Mouse (Mus musculus) urinary bladder, adult 2 months (tissue): ENCODE results near the gene Rfx5. TPM values are rescaled to one million over a fixed set of nuclear protein-coding genes. Genes with fewer than 3 reads are reported as not detected.
"Not testable (repeated sequence)": the region's sequence is repeated elsewhere in the genome, so short reads cannot be mapped to it uniquely, and the experiment has no call there.

ENCODE experiments used
- DNase-seq: peaks from one replicate; pipeline ENCODE4 v3.0.0; 2022; ENCODE audit warnings: low spot score
- polyA plus RNA-seq: library from polyadenylated mRNA; depleted of rRNA; stranded (reverse); fragments of >200 nt; gene quantifications from 2 replicates; pipeline ENCODE4 v1.2.3, GENCODE M21; 2012; rRNA removed

The Rfx5 gene
- 22.7 and 23.4 TPM in 2 replicates for polyA plus RNA-seq

DNA sequence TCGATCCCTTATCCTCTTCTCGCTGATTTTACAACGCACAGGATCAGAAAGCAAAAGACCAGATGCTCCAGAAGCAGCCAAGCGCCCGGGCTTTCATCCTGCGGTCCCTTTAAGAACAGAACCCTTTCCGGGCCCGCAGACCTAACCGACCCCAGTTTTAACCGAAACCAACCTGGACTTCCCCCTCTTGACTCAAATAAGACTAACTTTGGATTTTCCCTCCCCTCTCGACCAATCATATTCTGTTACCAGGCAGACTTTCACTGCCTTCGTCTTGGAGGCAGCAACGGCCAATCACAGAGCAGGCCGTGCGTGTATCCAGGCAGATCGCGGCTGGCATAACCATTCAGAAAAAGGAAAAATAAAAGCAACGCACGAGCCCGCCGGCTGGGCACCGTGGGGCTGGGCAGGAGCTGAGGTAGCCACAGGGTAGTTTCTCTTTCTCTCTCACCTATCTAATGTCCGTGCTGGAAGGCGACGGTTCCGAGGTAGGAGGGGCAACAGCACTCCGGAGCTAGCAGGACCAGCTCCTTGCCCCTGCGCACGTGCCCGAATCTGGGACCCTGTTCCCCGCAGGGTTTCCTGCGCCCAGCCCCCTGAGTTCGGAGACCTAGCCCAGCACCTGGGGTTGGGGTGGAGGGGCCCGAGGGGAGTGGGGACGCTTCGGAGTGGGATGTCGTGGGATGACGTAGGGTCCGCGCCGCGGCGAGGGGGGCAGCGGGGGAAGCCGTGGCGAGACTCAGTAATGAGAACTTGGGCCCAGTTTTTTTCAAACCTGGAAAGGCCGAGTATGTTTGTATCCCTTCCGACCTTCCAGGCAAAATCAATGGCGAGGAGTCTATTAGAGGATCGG lies at the start of gene Rfx5:
Gene Rfx5, plus strand, starts transcription at position 312 of the 853 bp plus-strand sequence.
- peak; percentile 71 for DNase-seq

DNA sequence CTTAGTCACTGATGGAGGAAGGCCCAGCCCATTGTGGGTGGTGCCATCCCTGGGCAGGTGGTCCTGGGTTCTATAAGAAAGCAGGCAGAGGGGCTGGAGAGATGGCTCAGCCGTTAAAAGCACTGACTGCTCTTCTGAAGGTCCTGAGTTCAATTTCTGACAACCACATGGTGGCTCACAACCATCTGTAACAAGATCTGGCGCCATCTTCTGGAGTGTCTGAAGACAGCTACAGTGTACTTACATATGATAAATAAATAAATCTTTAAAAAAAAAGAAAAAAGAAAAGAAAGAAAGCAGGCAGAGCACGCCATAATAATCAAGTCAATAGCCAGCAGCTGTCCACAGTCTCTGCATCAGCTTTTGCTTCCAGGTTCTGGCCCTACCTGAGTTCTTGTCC lies 49.1 kb upstream of the Rfx5 start:
- DNase-seq, result not testable (repeated sequence)

DNA sequence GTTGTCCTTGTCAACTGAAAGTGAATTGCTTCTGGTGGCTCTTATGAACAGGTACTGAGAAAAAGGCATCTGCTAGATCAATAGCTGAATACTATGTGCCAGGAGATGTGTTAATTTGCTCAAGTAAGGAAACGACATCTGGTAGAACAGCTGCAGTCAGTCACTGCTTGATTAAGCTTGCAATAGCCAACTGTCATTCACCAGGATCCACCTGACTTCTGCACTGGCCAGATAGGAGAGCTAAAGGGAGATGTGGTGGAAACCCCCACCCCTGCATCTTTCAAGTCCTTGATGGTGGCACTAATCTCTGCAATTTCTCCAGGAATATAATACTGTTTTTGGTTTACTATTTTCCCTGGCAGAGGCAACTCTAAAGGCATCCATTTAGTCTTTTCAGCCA lies 47.4 kb upstream of the Rfx5 start:
- DNase-seq, result no peak

DNA sequence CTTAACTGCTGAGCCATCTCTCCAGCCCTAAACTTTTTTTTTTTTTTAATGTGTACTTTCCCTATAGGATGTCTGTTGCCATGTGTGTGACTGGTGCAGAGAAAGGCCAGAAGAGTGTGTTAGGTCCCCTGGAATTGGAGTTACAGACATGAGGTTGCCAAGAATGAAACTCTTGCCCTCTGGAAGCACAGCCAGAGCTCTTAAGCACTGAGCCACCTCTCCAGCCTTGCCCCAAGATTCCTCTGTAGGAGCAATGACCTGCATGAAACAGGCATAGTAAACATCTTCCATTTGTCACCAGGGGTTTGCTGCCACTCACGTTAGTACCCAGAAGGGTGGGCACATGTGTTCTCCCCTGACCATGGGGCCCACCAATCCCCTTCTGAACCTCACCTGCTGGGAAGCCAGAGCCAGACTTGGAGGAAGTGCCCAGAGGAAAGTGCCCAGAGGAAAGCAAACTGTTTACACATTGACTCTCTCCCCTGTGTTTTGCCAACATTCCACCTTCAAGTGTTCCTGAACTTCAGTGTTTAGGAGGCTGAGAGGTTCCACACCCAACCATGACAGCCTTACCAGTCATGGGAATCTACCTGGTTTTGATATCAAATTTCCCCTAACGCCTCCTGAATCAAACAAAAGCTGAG lies 42.7 kb upstream of the Rfx5 start:
- DNase-seq, result no peak

DNA sequence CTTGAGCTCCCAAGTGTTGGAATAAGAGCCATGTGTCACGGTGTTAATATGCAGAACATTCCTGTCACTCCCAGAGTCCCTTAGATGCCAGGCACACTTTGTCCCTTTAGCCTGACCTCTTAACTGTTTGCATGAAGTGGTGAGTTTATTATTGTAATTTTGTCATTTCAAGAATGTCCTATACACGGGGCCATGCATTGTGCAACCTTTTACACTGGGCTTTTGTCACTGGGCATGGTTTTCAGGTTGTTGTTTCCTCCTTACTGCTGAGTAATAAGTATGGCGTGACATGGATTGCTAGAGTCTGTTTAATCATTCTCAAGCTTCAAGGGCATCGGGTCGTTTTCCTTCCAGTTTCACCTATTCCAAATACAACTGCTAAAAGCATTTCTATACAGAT lies 40.1 kb upstream of the Rfx5 start:
- no peak for DNase-seq

DNA sequence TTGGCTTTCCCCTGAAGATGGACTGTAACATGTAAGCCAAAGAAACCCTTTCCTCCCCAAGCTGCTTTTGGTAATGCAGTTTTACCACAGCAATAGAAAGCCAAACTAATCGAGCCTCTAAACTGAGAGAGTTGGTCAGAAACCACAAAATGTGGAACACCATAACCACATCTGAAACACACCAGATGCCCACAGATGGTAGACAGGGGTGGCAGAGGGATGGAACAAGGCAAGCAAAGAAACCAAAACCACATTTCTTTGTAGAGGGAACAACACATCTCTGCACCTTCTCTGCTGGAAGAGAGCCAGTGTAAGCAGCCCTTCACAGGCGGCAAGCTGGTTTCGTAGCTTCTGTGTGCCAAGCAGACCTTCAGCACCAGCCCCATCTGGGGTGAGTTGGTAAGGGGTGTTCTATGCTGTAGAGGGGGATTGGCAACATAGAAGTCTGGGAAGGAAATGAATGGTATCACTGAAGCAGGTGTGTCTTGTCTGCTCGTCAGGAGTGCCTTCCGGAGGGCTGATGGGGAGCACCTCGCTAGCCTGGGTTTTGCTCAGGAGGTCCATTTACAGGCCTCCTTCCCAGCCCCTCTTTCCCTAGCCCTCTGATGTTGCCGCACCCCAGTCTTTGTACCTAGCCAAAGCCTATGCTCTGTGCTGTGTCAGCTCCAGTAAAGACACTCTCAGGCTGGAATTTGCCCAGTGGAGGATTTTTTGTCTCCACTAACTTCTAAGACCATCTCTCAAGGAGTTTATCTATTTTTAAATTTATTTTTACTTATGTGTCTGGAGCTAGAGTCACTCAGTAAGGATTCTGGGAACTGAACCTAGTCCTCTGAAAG lies 37.8 kb upstream of the Rfx5 start:
- DNase-seq, result no peak

DNA sequence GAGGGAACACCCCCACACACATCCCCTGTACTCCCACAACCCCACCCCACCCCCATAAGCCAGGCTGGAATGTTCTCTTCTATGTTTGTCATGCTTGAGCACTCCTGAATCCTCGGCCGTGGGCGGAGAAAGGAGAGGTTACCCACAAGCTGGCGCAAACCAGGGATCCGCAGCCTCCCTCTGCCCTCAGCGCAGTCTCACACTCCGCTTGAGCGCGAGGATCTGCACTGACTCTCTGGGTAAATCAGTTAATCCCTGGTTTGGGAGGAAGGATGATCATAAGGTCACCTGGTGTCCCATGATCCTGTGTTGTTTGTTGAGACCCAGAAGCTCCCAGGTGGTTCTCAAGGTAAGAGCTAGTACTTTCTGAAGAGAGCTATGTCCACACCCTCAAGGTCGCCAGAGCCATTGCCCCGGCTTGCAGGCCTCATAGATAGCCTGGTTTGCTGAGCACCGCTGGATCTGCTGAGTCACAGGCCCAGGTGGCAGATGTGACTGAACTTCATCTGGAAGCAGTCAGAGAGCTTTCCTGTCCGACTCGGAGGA lies 36.0 kb upstream of the Rfx5 start:
- DNase-seq, result no peak

DNA sequence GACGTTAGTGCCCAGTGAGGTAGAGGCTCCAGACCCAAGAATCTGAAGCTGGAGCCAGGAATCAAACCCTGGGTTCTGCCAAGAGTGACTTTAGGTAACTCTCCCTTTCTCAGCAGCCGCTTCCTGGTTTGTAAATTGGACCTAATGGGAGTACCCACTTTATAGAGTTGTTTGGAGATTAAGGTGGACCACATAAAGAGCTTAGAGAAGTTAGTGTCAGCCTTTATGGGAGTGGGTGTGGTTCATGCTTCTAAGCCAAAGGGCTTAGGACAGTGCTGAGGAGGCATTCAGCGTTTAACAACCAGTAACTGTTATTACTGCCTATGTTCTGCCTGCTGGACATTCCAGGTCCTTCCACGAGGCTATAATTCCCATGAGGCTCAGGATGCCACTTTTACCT lies 35.0 kb upstream of the Rfx5 start:
- DNase-seq, result no peak

DNA sequence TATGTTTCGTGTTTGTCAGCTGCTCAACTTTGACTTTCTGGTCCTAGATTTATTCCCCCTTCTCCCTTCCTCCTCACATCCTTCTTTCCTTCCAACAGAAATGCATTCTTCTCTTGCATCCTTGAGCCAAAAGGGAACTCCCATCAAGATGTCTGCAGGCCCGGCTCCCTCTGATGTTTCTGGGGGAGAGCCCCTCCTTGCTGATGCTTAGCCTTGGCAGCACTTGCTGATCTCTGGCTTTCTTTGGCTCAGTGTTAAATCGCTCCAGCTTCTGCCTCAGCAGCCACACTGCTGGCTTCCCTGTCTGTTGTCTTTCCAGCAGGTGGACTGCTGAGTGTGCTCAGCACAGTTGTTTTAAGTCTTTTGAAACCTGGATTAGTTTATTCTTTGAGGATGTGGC lies 32.8 kb upstream of the Rfx5 start:
- no peak for DNase-seq

DNA sequence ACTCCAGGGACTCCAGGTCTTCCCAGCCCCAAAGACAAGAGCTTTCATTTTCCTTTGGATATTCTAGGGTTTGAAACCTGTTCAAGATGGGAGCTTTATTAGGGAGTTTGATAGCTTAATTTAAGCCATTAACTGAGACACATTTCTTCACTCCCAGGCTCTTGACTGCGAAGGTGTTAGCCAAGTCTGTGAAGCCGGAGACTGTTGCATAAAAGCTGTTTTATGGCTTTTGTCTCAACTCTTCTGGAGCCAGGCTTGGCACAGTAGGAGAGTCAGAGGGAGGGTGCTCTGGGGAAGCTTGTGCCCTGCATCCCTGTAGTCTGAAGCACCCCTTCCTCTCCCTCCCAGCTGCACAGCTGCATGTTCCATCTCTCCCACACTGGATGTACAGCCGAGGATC lies 31.5 kb upstream of the Rfx5 start:
- DNase-seq, result no peak

DNA sequence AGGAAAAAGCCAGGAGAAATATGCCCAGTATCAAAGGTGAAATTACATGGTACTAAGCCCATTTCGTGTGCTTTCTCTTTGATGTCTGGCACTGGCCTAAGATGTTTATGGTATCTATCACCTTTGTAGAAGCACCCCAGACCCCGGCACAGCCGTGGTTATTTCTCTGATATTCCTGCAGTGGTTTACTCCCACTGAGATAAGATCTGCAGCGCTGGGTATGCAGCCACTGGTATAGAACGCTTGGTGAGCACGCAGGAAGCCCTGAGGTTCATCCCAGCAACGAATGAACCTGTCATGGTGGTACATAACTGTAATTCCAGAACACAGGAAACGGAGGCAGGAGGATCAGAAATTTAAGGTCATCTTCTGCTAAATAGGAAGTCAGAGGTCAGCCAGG lies 29.2 kb upstream of the Rfx5 start:
- no peak for DNase-seq

DNA sequence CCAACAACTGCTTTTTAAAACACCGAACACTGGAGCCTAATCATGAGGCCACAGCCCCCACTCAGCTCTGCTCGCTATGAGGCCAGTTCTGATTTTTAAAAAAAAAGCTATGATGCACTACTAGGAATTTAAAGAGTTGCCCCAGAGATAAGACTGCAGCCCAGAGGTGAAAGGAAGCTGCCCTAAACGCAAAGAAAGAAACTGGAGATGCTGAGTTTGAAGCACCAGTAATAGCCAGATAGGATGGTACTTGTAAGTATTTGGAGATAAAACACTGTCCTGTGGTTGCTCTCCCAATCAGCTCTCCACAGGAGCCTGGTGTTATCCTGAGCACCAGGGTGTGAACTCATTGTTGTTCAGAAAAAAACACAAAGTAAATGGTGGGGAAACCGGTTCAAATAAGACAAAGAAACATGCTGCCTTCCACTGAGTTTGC lies 27.6 kb upstream of the Rfx5 start:
- DNase-seq, result not testable (repeated sequence)

DNA sequence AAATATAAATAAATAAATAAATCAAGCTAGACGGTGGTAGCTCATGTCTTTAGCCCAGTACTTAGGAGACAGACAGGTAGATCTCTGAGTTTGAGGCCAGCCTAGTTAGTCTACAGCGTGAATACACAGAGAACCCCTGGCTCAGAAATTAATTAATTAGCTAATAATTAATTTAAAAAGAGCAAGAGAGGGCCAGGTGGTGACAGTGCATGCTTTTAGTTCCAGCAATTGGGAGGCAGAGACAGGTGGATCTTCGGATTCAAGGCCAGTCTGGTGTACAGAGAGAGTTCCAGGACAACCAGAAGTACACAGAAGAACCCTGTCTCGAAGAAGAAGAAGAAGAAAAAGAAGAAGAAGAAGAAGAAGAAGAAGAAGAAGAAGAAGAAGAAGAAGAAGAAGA lies 24.9 kb upstream of the Rfx5 start:
- not testable (repeated sequence) for DNase-seq

DNA sequence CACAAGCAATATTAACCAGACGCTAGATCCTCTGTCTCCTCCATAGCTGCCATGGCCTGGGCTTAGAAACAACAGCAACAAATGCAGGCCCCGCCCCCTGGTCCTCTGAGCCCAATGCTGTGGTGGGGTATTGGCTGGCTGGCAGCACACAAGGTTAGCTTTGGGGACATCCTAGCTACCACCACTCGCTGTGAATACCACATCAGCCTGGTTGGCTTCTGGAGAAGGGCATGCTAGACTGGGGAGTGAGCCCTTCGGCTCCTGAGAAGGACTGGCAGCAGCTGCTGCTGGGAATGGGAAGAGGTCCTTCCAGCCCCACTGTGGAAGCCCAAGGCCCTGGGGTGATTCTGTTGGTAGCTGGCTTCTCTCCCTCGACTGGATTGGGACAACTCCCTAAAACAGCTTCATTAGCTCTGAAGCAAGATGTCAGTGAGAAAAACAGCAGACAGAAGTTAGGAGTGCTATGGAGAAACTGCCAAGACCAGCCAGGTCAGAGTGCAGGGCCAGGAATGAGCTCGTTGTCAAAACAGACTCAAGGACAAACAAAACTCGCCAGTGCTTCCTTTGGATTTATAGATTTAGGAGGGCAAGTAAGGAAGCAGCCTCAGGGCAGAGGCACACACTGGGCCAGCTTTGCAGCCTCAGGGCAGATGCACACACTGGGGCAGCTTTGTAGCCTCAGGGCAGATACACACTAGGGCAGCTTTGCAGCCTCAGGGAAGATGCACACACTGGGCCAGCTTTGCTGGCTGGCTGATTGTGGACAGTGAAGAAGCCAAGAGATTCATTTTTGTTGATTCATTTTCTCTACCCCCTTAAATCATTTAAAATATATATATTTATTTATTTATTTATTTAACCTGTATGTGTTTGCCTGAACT lies 23.2 kb upstream of the Rfx5 start:
- DNase-seq, result not testable (repeated sequence)

DNA sequence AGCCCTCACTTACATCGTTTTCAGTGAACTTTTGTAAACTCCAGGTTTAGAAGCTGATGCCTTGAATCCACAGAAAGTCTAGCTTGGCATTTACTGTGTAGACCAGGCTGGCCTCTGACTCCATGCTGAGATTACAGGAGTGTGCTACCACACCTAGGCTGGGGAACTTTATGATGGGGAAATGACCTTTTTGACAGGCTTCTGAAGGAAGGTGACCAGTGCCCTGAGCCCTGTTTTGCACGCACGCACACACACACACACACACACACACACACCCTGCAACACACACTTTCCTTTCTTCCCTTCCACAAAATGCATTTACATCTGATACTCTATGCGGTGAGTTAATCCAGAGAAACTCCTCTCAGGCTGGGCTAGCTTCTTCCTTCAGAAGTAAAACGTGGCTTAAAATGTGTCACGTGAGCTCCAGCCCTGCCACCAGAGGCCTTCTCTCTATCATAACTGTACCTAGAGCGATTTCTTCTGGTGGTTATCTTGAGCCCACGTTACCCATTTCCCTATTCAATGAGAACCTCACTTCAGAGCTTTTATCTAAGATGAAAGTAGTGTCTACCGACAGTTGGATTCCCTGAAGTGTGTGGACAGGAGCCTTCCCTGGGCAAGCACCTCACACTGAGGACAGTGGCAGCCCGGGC lies 22.3 kb upstream of the Rfx5 start:
- DNase-seq, result not testable (repeated sequence)

DNA sequence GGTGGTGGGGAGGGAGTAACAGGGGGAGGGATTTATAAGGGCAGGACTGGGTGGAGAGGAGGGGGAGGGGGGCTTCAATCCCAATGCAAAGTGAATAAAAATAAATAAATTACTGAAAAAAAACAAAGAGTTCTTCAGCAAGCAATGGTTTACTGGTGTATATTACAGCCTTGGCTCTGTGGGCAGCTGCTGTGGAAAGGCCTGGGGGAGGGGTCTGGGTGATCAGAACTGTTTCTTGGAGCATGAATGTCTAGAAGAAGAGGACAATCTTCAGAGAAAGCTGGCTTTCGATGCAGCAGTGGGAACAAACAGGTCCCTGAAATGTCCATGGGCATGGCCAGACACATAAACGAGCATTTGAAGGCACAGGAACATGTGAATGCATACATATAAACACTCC lies 21.6 kb upstream of the Rfx5 start:
- DNase-seq, result not testable (repeated sequence)

DNA sequence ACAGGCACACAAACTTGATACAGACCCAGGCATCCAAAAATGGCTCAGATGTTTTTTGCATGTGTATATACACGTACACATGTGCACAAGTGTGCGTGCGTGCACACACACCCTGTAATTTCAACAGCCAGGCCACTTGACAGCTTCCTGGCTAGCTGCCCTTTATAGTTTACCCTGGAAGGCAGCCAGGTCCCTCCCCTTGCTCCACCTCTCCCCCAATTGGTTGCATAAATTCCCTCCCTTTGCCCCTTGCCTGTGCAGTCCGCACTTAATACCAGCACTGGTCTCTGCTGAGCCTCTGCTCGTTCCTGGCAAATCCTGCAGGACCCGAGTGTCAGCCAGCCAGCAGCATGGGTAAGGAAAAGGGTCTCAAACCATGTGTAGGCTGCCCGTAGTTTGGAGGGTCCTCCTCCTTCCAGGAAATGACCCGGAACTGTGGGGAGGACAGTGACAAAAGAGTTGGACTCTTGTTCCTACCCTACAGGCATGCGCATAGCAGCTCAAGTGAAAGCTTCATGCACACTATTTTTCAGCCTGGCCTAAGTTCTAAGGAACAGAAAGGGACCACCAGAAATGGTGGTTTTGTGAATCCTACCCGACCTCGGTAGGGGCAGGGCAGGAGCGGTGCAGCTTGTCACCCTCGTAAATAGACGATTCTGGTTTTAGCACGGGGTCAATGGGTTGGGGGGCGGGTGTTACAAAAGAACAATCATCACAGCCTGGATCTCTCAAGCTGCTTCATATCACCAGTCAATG lies 20.9 kb upstream of the Rfx5 start, which contains the start of gene Selenbp1:
Gene Selenbp1, plus strand, starts transcription at position 248 of the 756 bp plus-strand sequence.
- peak; percentile 81 for DNase-seq

DNA sequence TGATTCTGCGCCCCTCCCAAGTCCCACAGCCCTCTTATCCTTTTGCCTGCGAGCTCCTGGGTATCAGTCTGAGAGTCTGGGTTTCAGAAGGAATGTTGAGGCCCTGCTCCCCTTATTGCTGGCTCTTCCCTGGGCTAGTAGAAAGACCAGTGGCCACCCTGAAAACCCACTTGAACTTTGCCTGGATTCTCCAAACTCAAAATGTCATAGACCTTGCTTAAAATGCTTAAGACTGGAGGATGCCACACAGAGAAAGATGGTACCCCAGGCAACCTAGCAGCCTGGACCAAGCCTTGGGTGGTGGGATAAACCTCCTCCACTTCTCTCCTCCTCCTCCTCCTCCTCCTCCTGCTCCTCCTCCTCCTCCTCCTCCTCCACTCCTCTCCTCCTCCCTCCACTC lies 20.3 kb upstream of the Rfx5 start:
- DNase-seq, result not testable (repeated sequence)

DNA sequence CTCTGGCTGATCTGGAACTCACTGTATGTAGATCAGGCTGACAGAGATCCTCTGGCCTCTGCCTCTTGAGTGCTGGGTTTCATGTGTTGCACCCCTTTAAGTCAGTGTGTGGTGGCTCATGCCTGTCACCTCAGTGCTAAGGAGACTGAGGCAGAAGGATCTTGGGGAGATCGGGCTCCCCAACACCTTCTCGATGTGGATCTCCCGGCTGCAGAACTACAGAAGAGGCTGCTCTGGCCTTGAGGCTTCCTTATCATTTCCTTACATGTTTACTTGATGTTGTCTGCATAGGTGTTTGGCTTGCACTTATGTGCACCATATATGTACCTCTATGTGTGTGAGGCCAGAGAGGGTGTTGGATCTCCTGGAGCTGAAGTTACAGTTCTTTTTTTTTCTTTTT lies 19.3 kb upstream of the Rfx5 start:
- not testable (repeated sequence) for DNase-seq

DNA sequence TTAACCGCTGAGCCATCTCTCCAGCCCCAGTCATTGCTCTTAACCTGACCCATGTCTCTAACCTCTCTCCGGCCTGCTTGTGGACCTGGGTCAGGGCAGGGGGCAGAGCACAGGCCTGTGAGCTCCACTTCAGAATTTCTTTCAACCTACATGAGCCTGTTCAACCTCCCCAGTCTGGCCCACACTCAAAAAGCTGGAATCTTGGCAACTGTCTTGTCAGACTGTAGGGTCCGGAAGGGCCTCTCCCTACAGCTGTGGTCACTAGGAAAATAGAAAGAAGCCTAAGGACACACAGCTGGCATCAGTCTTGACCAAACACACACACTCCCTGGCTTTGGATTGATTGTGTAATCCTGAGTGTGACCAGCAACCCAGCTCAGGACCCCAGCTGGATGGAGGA lies 18.5 kb upstream of the Rfx5 start:
- DNase-seq, result not testable (repeated sequence)
